Mouse (Mus musculus): ENCODE data around the gene Shank2. TPM values are rescaled to one million over a fixed set of nuclear protein-coding genes. Genes with fewer than 3 reads are reported as not detected.

Gene Shank2
- polyA plus RNA-seq, 1 experiment from 2014 or later, result 0.27 TPM

DNA sequence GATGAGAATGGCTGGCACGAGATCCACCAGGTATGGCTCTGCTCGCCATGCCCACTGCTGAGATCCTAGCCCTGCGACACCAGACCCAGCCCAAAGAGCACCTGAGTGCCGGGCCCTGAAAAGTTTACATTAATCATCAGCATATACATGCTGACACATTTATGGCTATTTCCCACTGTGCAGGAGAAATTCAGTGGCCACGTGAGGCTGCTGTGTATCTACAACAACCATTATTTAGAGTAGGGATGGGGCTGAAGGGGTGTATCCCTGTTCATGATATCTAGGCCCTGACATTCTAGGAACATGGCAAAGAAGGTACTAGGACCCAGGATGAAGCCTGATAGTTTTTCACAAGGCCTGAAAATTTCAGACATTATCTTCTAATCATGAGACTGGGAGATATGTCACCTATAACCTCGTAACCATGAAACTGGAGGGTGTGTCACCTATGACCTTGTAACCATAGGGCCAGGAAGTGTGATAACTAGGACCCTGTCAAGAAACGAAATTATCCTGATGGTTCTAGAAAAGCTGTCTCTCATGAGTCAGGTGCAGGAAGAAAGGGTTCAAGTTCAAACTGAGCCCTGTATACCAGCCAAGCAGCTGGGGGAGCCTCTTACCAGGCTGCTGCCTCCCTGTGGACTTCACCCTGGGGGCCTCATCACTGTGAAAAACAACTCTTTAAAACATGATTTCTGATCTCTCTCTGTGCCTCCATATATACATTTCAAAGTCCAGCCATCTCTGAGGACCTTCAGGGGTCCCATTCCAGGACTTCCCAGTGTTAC is 68.6 kb downstream of the Shank2 start:
- H3K27me3 ChIP-seq (replicated peaks), result 0 out of 2 replicates have a peak, but pooled peaks cover 6% of the 10 kb centered on the region
- no peaks in the 10 kb centered on the region for H3K4me1 ChIP-seq (replicated peaks)
- no peak overlapping the region for H3K4me2 ChIP-seq
- H3K27ac ChIP-seq (ENCODE audit: poor library complexity, severe bottlenecking), result no peak overlapping the region
- ATAC-seq (ENCODE audit: insufficient number of reproducible peaks, low FRiP score), result no peak
- H3K9me3 ChIP-seq (replicated peaks), result no peaks in the 10 kb centered on the region; the same call in 1 of the 2 replicates
- H3K36me3 ChIP-seq, result no peaks in the 10 kb centered on the region
- no peak overlapping the region for H3K4me3 ChIP-seq
- 72% methylated on average over 7 of the region's 7 CpGs for WGBS
- no peak overlapping the region for H3K9ac ChIP-seq

DNA sequence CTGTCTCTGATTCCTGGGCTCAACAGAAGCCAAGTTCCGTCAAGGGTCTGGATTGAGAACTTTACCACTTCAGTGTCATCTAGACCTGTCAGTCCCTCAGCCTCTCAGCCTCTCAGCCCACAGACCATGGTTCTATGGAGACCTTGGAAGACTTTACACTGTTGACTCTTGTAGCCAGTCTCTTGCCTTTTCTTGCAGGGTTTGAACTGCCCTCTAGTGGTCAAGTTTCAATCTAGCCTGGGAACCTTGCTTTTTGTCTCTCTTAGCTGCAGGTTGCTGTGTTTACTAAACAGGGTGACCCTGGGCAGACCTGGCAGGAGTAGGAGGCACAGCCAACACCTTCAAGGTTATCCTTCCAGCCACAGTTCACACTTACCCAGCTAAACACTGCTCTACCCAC is 70.5 kb downstream of the Shank2 start:
- Histone ChIP-seq H3K36me3 (no peaks in the 10 kb centered on the region), H3K4me1 (replicated peaks) (no peaks in the 10 kb centered on the region), H3K9me3 (replicated peaks) (no peaks in the 10 kb centered on the region), H3K4me2 (no peak overlapping the region), H3K27ac (ENCODE audit: poor library complexity, severe bottlenecking) (no peak overlapping the region), H3K4me3 (no peak overlapping the region), H3K27me3 (replicated peaks) (0 out of 2 replicates have a peak, but pooled peaks cover 6% of the 10 kb centered on the region), H3K9ac (no peak overlapping the region)
- no peak for ATAC-seq (ENCODE audit: insufficient number of reproducible peaks, low FRiP score)
- WGBS, result 57% methylated on average over 1 of the region's 1 CpGs

DNA sequence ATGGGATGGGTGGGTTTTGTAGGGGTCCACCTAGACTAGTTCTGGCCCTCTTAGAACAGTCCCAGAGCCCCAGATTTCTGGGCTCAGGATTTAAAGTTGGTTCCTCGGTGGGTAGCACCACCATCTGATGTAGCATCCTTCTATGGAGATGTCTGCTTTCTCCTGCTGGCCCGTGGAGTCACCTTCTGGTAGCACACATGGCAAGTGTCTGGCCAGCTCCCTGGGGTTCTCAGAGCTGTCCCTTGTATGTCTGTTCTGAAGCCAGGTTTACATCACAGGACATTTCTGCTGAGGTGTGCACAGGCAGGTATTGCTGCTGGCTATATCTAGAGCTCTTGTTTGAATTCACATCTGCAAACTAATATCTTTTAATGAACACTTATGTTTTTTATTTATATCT is 71.1 kb downstream of the Shank2 start:
- no peak overlapping the region for H3K27ac ChIP-seq (ENCODE audit: poor library complexity, severe bottlenecking)
- H3K4me1 ChIP-seq (replicated peaks), result no peaks in the 10 kb centered on the region
- H3K9me3 ChIP-seq (replicated peaks), result no peaks in the 10 kb centered on the region
- no peak overlapping the region for H3K4me3 ChIP-seq
- H3K4me2 ChIP-seq, result no peak overlapping the region
- 0 out of 2 replicates have a peak, but pooled peaks cover 6% of the 10 kb centered on the region for H3K27me3 ChIP-seq (replicated peaks)
- no peak overlapping the region for H3K9ac ChIP-seq
- no peaks in the 10 kb centered on the region for H3K36me3 ChIP-seq
- 80% methylated on average over 2 of the region's 2 CpGs for WGBS
- ATAC-seq (ENCODE audit: insufficient number of reproducible peaks, low FRiP score), result no peak

DNA sequence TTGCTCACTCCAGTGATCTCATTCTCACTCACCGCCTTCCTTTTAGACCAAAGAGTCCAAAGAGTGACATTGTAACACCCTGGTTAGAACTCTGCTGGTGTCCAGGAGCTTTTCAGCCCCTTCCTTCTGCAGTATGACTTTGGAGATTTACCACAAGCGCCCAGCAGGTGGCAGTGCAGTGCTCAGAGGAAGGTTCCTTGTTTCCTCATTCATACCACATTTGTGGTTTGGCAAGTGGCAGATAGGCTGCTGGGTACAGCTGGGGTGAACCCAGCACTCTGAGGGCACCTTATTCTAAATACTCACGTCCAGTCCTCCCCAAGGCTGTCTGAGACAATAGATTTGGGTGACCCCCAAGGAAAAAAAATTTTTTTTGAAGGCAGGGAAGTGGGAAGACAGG is 73.0 kb downstream of the Shank2 start:
- Histone ChIP-seq H3K9me3 (replicated peaks) (no peaks in the 10 kb centered on the region; the same call in 1 of the 2 replicates), H3K27me3 (replicated peaks) (no peaks in the 10 kb centered on the region), H3K9ac (no peak overlapping the region), H3K4me1 (replicated peaks) (no peaks in the 10 kb centered on the region), H3K36me3 (no peaks in the 10 kb centered on the region), H3K4me3 (no peak overlapping the region), H3K4me2 (no peak overlapping the region), H3K27ac (ENCODE audit: poor library complexity, severe bottlenecking) (no peak overlapping the region)
- no peak for ATAC-seq (ENCODE audit: insufficient number of reproducible peaks, low FRiP score)
- WGBS, result 23% methylated on average over 3 of the region's 3 CpGs

DNA sequence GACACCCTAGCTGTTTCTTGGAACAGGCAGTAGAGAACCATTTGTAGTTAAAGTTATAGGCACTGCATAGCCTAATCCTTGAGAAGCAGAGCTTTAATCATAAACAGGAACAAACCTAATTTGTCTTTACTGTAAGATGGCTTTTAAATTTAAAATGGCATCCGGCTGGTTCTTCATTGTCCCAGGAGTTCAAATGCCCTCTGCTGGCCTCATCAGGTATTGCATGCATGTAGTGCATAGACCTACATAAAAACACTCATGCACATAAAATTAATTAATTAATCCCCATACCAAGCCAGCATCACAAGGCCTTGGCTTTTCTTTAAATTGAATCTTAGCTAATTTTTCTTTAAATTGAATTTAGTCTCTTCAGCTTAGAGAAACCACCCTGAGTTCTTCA is 76.9 kb downstream of the Shank2 start:
- 74% methylated on average over 1 of the region's 1 CpGs for WGBS
- no peak overlapping the region for H3K4me2 ChIP-seq
- no peaks in the 10 kb centered on the region for H3K4me1 ChIP-seq (replicated peaks)
- H3K36me3 ChIP-seq, result no peaks in the 10 kb centered on the region
- H3K27ac ChIP-seq (ENCODE audit: poor library complexity, severe bottlenecking), result no peak overlapping the region
- no peak overlapping the region for H3K9ac ChIP-seq
- no peak overlapping the region for H3K4me3 ChIP-seq
- H3K9me3 ChIP-seq (replicated peaks), result peaks cover 14% of the 10 kb centered on the region
- H3K27me3 ChIP-seq (replicated peaks), result no peaks in the 10 kb centered on the region
- no peak for ATAC-seq (ENCODE audit: insufficient number of reproducible peaks, low FRiP score)

DNA sequence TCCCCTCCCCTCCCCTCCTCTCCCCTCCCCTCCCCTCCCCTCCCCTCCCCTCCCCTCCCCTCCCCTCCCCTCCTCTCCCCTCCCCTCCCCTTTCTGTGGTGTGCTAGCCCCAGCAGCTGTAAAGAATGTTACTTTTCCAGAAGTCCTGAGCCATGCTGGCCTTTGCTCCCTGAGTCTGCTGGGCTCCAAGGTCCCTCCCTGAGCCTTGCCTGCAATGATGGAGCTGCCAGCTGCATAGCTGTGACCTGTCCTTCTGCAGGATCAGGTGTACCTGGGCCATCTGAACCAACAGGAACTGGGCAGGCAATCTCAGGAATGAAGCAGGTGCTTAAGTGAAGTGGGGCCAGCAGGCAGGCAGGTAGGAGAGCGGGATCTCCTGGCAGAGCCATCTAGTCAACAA is 78.1 kb downstream of the Shank2 start:
- Histone ChIP-seq H3K4me2 (no peak overlapping the region), H3K9ac (no peak overlapping the region), H3K36me3 (no peaks in the 10 kb centered on the region), H3K4me3 (no peak overlapping the region), H3K9me3 (replicated peaks) (peaks cover 14% of the 10 kb centered on the region), H3K27ac (ENCODE audit: poor library complexity, severe bottlenecking) (no peak overlapping the region), H3K4me1 (replicated peaks) (no peaks in the 10 kb centered on the region), H3K27me3 (replicated peaks) (no peaks in the 10 kb centered on the region)
- 81% methylated on average over 1 of the region's 1 CpGs for WGBS
- no peak for ATAC-seq (ENCODE audit: insufficient number of reproducible peaks, low FRiP score)

DNA sequence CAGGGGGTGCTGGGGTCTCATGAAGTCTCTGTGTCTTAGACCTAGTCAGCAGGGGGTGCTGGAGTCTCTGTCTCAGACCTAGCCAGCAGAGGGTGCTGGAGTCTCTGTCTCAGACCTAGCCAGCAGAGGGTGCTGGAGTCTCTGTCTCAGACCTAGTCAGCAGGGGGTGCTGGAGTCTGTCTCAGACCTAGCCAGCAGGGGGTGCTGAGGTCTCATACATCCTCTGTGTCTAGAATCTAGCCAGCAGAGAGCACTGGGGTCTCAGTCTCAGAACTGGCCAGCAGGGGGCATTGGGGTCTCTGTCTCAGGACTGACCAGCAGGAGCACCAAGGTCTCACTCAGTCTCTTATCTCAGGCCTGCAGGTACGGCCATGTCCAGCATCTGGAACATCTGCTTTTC is 79.7 kb downstream of the Shank2 start:
- peaks cover 14% of the 10 kb centered on the region for H3K9me3 ChIP-seq (replicated peaks)
- no peak for ATAC-seq (ENCODE audit: insufficient number of reproducible peaks, low FRiP score)
- 83% methylated on average over 1 of the region's 1 CpGs for WGBS

DNA sequence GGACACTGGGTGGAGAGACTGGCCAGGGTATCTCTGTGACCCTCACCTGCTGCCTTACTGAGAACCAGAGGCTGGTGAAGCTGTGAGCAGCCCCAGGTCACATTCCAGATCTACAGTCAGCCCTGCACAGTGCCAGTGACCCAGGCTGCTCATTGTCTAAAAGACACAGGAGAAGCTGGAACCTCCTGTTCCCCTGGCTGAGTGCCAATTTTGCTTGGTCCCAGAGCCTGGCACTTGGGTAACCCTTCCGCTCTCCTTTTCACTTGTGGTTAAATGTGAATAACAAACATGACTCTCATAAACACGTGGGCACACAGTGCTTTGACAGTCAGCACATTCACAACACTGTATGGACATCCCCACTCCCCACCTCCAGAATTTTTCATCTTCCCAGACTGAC is 80.2 kb downstream of the Shank2 start:
- no peak overlapping the region for H3K9ac ChIP-seq
- no peaks in the 10 kb centered on the region for H3K4me1 ChIP-seq (replicated peaks)
- 76% methylated on average over 2 of the region's 2 CpGs for WGBS
- peaks cover 14% of the 10 kb centered on the region for H3K9me3 ChIP-seq (replicated peaks)
- H3K27ac ChIP-seq (ENCODE audit: poor library complexity, severe bottlenecking), result no peak overlapping the region
- H3K4me3 ChIP-seq, result no peak overlapping the region
- ATAC-seq (ENCODE audit: insufficient number of reproducible peaks, low FRiP score), result no peak
- H3K4me2 ChIP-seq, result no peak overlapping the region
- no peaks in the 10 kb centered on the region for H3K27me3 ChIP-seq (replicated peaks)
- H3K36me3 ChIP-seq, result no peaks in the 10 kb centered on the region

More for the DNA sequence above, 79.7 kb downstream of the Shank2 start:
- Histone ChIP-seq H3K36me3 (no peaks in the 10 kb centered on the region), H3K4me1 (replicated peaks) (no peaks in the 10 kb centered on the region), H3K9ac (no peak overlapping the region), H3K4me2 (no peak overlapping the region), H3K27me3 (replicated peaks) (no peaks in the 10 kb centered on the region), H3K4me3 (no peak overlapping the region), H3K27ac (ENCODE audit: poor library complexity, severe bottlenecking) (no peak overlapping the region)

DNA sequence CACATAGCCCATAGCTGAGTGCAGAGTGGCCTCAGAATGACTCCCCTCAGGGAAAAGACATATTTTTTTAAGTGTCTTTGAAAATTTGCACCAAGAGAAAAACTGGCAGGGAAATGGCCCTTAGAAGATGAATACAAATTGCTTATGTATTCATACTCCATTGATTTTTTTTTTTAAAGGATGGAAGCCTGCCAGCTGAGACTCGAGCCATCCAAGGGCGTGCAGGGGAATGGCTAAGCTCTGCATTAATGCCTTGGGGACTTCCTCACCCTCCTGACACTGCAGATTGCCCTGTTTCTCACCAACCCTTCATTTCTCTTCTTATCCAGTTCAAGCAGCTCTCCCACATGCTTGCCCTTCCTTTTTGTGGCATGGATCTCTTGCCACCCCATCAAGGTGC is 85.5 kb downstream of the Shank2 start:
- no peaks in the 10 kb centered on the region for H3K36me3 ChIP-seq
- peaks cover 9% of the 10 kb centered on the region for H3K9me3 ChIP-seq (replicated peaks)
- no peak overlapping the region for H3K4me3 ChIP-seq
- no peak overlapping the region for H3K4me2 ChIP-seq
- 57% methylated on average over 2 of the region's 2 CpGs for WGBS
- H3K27ac ChIP-seq (ENCODE audit: poor library complexity, severe bottlenecking), result no peak overlapping the region
- H3K27me3 ChIP-seq (replicated peaks), result peaks cover 4% of the 10 kb centered on the region; the same call in 1 of the 2 replicates
- no peak for ATAC-seq (ENCODE audit: insufficient number of reproducible peaks, low FRiP score)
- H3K4me1 ChIP-seq (replicated peaks), result no peaks in the 10 kb centered on the region
- no peak overlapping the region for H3K9ac ChIP-seq

DNA sequence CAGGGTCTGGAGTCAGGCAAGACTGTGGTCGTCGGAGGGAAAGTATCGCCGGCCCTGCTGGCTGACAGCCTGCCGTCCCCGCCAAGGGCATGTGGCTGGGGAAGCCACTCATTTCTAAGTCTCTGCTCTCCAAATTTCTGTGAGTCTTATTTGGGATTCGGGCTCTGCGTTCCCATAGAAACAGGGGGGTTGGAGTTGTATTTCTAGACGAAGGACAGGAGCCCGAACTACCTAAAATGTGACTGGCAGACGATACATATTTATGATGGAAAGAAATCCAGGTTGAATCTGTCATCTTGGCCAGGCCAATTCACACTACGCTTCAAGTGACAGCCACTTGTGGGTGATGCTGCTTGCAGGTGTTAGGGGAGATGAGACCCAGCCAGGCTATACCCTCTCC is 92.4 kb downstream of the Shank2 start:
- ATAC-seq (ENCODE audit: insufficient number of reproducible peaks, low FRiP score), result no peak
- Histone ChIP-seq H3K4me2 (no peak overlapping the region), H3K9ac (no peak overlapping the region), H3K4me3 (no peak overlapping the region), H3K36me3 (no peaks in the 10 kb centered on the region), H3K9me3 (replicated peaks) (no peaks in the 10 kb centered on the region), H3K27ac (ENCODE audit: poor library complexity, severe bottlenecking) (no peak overlapping the region), H3K27me3 (replicated peaks) (peaks cover 4% of the 10 kb centered on the region; the same call in 1 of the 2 replicates), H3K4me1 (replicated peaks) (no peaks in the 10 kb centered on the region)
- 80% methylated on average over 12 of the region's 12 CpGs for WGBS

DNA sequence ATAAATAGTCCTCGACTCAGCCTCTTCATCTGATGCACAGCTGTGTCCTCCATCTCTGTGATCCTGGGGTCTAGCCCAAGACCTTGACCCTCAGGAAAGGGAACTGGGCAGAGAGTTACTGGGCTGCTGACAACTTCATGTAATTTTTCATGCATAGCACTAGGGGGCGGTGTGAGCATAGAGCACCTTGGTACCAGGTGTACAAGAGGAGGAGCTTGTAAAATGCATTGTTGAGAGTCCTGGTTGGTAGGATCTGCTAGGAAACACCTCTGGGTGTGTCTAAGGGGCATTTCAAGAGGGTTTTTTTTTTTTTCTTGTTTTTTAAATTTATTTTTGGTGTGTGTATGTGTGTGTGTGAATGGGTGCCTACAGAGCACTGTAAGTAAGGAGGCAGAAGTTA is 95.6 kb downstream of the Shank2 start:
- Histone ChIP-seq H3K9me3 (replicated peaks) (no peaks in the 10 kb centered on the region), H3K27ac (ENCODE audit: poor library complexity, severe bottlenecking) (no peak overlapping the region), H3K4me3 (no peak overlapping the region), H3K9ac (no peak overlapping the region), H3K36me3 (no peaks in the 10 kb centered on the region), H3K27me3 (replicated peaks) (no peaks in the 10 kb centered on the region), H3K4me2 (no peak overlapping the region), H3K4me1 (replicated peaks) (0 out of 2 replicates have a peak, but pooled peaks cover 1% of the 10 kb centered on the region)
- WGBS, result 9% methylated on average over 2 of the region's 2 CpGs
- no peak for ATAC-seq (ENCODE audit: insufficient number of reproducible peaks, low FRiP score)
